Mouse (Mus musculus) cerebellum, adult 2 months (tissue): ENCODE measurements at regions not wholly inside any gene's neighbourhood (a gene's known extent, or its start where the extent isn't known, plus 50 kb on each side); places are given as distances from the start of the nearest gene placed in this dataset.

Experiments
- CTCF ChIP-seq: fragments of 200-500 bp; IDR thresholded peaks from 2 replicates; pipeline ENCODE4 v1.5.1; 2011; ENCODE audit warnings: low read depth, mild to moderate bottlenecking, control low read depth, low read length, moderate library complexity, borderline replicate concordance; ENCODE audit not compliant: insufficient read depth
- POLR2A ChIP-seq: fragments of 200-500 bp; IDR thresholded peaks from 2 replicates; pipeline ENCODE4 v1.6.1; 2011; ENCODE audit warnings: low read length, control low read depth, borderline replicate concordance; ENCODE audit not compliant: insufficient read depth

DNA sequence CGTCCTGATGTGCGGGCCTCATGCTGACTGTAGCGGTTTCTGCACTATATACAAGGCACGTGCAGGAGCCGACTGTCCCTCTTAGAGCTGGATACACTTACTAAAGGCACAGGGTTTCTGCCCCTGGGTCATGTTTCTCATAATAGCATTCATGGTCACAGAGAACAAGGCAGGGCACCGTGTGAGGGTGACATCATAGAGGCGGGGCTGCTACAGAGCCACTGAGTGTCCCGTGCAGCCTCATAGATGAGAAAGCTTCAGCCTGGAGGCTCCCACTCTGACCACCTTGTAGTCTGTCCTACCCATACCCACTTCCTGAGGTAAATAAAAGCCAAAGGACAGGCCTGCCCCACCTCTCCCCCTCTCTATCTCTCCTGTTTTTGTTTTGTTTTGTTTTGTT, 67.2 kb downstream of the Ubiad1 start:
- TF ChIP-seq CTCF (no peak), POLR2A (no peak)
